Mouse (Mus musculus) yolk sac, embryonic 10.5 days (tissue): ENCODE results near the gene Fgf6.

Source experiments
- DNase-seq: peaks from one replicate; pipeline ENCODE4 v3.0.0-alpha.2; 2017; ENCODE audit warnings: low spot score

Fgf6 gene

DNA sequence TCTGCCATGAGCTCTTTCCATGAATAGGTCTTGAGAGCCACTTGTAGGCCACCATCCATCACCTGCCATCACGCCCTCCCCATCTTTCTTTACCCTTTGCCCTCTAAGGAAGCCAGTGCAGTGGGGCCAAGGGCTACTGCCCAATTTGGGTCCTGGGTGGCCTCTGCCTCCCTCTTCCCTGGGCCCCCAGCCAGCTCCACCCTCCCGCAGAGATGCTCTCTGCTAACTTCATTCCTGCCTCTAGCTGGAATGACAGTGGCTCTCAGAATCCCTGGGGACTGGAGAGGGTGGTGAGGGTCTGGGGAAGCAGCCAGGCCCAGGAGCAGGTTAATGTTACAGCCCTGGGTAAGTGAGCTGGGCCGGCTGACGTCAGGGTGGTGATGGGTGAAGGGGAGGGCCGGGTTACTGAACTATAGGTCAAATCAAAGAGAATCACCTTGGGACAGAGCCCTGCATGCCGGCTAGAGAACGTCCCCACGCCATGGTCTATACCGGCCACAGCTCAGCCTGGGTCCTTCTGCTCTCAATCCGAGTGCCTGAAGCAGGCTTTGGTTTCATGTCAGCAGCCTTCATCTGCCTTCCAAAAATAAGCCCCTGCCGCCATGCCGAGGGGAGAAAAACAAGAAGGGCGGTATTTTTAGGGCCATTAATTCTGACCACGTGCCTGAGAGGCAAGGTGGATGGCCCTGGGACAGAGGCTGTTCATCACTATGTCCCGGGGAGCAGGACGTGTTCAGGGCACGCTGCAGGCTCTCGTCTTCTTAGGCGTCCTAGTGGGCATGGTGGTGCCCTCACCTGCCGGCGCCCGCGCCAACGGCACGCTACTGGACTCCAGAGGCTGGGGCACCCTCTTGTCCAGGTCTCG, at the start of gene Fgf6:
TSS of gene Fgf6 (plus strand) at position 681 of the 865 bp plus-strand sequence.
- DNase-seq: no peak

DNA sequence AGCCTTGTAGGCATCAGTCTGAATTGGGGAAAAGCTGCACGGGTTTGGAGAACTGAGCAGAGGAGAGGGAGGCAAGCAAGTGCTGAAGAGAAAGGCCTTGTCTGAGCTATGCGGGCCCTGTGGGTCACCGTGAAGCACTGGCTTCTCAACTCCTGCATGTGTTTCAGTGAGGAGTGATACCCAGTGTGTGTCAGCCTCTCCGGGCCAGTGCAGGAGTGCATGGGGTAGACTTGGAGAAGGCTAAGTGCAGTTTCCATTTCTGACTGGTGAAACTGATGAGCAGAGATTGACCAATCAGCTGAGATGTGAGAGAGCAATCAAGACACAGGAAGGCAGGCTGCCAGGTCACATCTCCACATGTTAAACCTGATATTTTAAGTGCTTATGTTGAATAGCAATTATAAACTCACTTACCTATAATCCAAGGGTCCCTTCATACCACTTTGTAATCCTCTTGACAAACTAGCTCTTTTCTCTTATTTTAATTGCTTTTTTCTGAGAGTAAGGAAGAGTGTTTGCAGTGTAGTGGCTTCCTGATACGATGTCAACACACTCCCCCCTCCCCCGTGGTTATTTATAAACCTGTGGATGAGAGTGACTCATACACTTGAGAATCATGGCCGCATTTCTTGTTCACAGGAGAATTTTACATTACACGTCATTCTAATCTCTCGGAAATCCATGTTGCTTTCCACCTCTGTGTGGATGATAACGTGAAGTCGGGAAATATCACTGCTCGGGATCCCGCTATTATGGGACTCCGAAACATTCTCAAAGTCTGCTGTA, 49.0 kb upstream of the Fgf6 start:
- DNase-seq: no peak

DNA sequence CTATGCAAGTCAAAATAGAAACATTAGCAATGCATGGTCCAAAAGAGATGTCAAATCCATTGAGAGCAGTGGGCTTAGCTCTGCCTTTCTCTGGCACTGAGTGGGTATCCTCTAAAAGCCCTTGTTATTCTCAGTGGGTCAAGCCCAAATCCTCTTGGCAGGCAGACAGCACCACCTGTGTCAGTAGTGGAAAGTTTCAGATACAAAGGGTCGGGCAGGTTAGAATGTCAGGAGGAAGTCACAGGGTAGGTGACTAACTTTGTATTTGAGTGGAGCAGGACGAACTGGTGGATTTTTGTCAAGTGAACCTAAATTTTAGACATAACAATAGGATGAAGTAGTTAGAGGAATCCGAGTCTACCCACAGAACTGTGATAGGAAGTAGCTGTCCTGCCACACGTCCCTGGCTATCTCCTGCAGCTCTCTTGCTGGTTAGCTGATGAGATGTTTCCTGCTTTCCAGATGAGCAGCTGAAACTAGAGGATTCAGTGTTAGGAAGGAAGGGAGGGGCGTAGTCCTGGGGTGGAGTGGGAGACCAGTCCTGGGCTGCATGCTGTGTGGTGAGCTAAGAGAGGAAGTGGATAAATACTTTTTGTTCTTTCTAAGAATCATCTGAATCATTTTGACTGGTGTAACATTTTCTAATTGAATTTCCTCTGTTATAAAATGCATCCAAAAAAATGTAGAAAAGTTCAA, 33.7 kb upstream of the Fgf6 start:
- no peak for DNase-seq

DNA sequence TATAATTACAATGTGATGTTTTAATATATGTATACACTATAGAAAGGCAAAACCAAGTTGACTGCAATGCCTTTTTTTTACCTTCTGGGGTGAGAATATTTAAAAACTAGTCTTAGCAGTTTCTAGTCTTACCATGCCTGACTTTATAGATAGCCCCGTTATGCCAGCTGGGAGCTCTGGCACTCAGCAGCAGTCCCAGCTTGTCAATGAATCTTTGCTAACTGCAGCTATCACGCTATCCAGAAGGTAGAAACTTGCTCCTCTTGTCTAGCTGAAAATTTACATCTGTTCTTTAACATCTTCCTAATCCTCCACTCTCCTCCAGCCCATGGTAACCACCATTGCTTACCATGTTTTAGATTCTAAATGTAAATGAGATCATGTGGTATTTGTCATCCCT, 21.7 kb upstream of the Fgf6 start:
- no peak for DNase-seq

DNA sequence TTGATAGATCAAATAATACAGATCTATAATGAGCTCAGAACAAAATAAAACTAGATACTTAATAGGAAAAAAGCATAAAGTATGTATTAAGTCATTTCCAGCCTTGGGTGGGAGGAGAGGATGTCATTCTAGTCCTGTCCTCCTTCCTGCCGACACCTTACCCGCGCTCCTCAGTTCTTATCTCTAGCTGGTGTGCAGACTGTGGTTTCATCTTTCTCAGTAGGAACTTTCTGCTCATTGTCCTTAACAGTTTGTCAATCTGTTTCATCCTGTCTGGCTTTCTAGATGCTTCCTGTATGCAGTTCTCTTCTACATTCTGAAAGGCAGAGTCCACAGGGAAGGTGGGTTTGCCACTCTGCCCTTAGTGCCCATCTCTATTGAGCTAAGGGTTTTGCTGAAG, 19.9 kb upstream of the Fgf6 start:
- no peak for DNase-seq

DNA sequence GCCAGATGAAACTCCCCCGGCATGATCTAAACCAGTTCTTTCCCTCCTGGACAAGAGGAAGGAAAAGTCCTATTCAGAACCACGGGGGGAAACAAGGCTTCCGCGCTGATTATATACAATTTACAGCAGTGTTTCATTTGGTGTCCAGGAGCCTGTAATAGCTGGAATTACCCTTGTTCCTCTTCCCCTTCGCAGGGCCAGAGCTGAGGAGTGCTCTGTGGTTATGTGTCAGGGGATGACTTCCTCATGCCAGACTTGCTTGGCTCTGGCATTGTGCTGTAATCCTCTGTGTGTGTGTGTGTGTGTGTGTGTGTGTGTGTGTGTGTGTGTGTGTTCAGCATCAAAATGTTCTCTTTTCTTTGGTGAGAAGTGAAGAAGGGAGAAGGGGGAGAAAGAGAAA, 19.0 kb upstream of the Fgf6 start:
- no peak for DNase-seq

DNA sequence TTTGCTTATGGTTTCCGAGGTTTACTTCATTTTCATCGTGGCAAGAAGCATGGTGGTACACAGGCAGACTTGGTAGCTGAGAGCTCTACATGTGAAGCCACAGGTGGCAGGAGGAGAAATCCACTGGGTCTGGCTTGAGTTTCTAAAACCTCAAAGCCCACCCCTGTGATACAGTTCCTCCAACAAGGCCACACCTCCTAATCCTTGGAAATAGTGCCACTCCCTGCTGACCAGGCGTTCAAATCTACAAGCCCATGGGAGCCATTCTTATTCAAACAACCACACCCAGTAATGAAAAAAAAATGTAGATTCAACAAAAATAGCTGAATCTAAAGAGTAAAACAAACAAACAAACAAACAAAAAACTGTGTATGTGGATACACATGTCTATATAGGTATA, 9.7 kb upstream of the Fgf6 start:
- no peak for DNase-seq

DNA sequence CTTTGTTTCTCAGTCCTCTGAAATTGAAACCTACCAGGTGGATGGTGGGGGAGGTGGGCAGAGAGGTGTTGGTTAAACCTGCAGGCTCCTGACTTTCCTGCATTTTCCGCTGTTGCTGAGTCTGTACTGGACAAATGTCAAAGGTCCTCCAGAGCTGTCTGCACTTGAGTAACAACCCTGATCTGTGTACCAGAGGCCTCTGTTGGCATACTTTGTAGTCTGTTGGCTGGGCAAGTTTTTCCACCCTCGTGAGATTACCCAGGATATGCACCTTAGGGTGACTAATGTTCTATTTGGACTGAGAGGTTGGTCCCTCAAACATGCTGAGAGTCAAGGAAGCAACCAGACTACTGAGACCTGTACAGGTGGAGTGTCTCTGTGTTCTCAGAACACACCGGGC, 8.8 kb upstream of the Fgf6 start:
- DNase-seq: no peak

DNA sequence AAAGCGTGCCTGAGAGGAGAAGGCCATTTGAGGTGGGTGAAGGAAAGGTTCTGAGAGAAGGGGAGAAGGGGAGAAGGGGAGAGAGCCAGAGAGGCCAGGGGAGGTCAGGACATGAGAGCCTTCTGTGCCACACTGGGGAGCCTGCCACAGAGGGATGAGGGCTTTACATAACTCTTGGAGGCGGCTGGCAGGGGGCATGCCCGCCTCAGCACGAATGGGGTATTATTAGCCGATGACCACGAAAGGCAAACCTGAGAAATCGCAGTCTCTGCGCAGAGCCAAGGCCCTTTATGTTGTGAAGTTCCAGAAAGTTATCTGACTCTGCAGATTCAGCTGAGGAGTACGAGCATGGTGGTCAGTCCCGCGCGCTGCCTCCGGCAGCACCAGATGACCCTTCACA, 5.4 kb upstream of the Fgf6 start:
- DNase-seq: no peak

DNA sequence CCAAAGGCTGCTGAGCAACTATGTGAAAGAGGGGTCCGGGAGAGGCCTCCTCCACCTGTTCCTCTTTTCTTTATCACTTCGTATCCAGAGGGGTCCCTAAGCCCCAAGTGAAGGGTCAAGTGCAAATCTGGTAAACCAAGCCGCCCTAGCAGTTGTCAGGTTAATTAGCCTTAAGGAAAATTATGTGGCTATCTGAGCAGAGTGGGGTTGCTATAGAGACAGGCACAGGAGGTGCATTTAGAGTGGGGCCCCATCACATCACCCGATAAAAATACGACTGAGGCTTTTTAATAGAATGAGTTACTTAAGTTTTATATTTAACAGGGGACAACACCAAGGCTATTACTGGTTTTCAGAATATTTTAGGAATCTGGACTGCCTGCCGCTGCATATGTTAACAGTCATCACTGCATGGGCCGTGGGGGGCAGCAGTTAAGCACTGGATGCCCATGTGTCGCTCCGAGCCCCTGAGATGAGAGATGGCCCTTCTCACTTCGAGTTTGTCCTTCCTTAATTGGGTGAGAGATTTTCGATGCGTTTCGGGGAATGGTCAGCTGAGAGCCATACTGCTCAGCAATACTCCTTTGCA, 3.3 kb upstream of the Fgf6 start:
- DNase-seq: no peak

DNA sequence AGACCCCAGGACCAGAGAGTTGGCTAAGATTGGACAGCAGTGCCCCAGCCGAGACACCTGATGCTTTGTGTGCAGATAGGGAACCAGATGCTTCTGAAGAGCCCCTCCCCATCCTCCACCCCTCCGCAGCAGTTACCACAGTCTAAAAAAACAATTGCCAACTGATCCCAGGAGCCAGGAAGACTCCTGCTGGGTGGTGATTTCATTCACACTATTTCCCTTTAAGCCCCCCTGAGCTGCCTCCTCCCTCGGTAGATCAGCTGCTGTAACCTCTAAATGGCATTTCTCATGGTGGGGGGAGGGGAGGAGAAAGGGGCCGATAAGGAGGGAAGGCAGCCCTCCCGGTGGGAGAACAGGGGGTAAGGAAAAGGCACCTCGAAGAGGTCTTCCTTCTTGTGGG, 3.9 kb downstream of the Fgf6 start:
- no peak for DNase-seq

DNA sequence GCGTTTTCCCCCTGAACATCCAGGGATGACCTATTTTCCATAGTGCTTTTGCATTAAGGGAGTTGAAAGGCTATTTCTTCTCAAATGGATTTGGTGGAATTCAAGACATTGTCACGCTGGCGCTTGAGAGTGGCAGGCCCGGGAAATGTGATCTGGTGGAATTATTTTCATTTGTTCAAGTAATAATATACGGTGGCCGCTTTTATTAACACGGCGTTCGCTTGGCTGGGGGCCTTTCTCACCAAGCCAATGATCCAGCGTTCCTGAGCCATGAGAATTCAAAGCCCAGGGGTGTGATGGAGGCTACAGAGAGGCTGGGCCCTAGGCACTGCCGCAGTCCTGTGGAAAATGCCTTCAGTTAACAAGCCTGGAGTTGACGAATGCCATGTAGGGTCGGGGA, 5.0 kb downstream of the Fgf6 start:
- no peak for DNase-seq

DNA sequence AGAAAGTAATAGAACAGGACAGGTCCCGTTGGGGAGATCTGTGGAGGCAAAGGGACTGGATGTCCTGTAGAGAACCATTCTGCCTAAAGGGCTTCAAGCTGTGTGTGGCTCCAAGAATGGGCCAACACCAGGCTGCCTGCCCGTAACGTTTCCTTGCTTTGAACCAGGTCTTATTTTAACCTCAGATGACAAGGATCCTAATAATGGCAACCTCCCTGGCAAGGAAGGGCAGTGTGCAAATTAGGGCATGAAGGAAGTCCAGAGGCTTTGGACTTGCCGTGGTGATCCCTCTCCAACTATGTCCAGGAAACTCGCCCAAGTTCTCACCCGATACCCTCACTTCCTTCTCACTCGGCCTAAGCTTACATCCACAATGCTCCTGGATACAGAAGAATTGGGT, 9.4 kb downstream of the Fgf6 start:
- DNase-seq: no peak

DNA sequence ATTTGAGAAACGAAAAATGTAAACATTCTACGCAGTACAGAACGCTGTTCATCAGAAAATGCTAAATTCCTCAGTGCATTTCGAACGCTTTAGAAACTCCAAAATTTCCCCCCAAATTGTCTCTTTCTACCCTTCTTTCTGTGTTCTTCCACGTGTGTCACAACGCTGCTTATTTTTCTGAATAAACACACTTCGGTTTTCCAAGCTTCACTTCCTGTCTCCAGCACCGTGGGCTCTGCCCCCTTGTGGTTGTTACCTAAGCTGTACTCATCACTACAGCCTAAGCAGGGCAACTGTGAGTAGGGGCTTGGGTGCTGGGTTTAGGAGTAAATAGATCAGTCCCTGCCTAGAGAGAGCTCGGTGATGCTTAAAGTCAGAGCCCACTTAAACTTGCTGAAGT, 19.4 kb downstream of the Fgf6 start:
- DNase-seq: peak; percentile 12

DNA sequence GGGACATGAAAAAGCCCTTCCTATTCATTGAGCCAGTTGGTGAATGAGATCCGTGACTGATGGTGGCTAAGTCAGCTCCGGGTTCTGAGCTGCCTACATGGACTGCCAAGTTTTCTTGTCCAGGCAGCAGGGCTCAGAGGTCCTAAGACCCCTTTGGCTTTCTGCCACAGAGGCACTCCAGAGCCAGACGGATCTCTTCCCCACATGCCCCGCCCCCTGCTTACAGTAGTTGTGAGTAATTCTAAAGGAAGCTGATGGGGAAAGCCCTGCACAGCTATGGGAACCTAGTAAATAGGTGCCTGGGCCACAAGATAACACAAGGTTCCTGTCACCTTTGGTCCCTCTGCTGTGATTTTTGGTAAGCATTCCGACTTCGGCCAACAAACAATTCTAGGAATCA, 29.5 kb downstream of the Fgf6 start:
- DNase-seq: no peak

DNA sequence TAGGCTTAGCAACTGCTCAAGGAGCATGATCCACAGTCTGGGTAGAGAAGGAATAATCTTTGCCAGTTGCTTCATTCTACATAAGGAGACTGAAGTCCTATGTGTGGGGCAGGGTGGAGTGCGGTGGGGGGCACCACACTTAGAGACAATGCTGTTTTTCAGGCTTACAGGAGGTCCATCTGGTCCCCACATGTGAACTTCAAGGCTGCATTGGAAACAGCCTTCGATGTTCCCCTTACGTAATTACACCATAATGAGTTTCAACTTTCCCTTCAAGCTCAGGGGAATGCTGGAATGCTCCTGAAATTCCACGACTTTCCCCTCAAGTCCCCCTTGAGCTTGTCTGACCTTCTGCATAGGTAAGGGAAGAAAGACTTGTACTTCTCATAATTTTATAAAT, 35.5 kb downstream of the Fgf6 start:
- no peak for DNase-seq

DNA sequence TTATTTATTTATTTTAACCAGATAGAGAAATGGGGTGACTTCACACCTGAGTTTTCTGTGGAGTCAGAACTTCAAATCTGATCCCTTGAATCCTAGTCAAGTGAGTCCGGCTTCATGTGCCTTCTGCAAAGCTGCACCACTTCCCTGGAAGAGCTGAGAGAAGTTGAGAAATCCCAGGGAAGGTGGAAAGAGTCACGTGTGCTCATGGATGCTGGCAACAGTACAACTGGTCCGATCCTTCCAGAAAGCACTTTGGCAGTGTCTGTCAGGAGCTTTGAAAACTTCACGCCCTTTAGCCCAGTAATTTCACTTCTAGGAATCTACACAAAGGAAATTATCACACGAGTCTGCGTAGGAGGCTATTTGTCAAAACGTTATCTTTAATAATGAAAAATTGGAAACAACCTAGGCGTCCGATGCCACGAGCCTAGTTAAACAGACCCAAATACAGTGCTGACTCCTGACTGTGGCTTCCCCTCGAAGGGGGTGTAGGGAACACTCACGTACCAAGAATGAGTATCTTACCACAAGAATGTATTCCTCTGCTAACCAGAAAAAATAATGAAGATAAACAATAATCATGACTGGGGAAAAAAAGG, 41.7 kb downstream of the Fgf6 start:
- no peak for DNase-seq

DNA sequence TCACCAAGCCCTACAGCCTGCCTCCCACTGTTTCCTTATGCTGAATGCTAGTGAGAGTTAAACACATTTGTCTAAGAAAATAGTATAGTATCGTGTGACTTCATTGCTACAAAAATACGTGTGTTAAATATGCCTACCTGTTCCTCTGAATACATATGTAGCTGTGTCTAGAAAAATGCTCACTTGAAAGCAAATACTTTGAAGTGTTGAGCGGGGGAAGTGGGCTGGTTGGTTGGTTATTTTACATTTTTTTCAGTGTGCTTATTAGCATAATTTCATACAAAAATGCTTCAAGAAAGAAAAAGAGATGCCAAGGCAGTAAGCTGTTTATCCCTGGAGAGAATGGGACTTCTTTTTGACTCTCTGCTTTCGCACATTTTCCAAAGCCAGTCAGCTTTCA, 44.6 kb downstream of the Fgf6 start:
- DNase-seq: no peak

DNA sequence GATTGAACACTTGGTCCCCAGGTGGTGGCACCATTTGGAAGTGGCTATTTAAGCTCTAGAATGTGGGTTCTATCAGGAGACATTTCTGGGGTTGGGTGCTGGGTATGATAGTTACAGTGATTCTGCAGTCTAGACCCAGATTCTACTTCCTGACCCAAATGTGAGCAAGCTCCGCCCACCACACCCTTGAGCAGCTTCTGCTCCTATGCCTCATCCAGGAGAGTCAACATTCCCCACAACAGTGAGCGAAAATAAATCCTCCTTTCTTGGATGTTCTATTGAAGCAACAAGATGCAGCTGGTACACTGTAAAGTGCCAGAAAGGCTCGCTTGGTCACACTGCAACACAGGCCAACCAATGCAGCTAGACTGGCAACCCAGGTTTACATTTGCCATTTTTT, 48.5 kb downstream of the Fgf6 start:
- DNase-seq: no peak

DNA sequence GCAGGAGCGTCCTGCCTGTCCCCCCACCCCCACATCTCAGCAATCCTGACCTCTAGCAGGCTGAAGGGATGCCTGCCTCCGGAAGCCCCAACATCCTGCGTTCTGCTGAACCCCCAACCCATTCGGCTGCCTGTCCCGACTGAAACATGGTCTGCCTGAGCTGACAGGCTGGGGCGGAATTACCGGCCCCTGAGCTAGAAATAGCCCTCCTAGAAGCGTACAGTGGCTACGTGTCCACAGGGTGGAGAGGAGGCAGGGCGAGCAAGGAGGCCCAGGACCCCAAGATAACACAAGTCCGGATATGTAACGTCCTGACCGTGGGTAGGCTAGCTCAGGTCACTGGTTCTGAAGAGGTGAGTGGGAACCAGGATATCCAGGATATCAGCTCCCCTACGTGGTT, 49.4 kb downstream of the Fgf6 start:
- DNase-seq: peak; percentile 11

DNA sequence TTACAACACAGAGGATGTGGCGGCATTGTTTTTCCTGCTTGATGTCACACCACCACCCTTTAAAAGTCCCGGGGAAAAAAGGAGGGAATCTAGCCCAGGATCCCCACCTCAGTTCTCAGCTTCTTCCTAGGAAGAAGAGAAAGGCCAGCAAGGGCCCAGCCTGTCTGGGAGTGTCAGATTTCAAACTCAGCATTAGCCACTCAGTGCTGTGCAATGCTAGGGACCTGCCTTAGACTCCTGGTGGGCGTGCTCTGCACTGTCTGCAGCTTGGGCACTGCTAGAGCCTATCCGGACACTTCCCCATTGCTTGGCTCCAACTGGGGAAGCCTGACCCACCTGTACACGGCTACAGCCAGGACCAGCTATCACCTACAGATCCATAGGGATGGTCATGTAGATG, 57.4 kb downstream of the Fgf6 start, which contains the start of gene Fgf23:
TSS of gene Fgf23 (plus strand) at position 86 of the 400 bp plus-strand sequence.
- DNase-seq: peak; percentile 14
